Mouse (Mus musculus) left cerebral cortex, postnatal 25 days (tissue): ENCODE measurements at regions not wholly inside any gene's neighbourhood (a gene's known extent, or its start where the extent isn't known, plus 50 kb on each side); places are given as distances from the start of the nearest gene placed in this dataset.
A peak's percentile ranks its signal among the peaks of the same experiment; 100 is the strongest.
"Not testable (repeated sequence)": the region's sequence is repeated elsewhere in the genome, so short reads cannot be mapped to it uniquely, and the experiment has no call there.

ENCODE experiments used
- DNase-seq, 2 experiments: peaks; one replicate each; pipeline ENCODE4 v3.0.0; 2022; ENCODE audit warnings: low spot score in 2 of 2, mixed read lengths in 1 of 2
- intact Hi-C: fragments of 180-260 bp; cut with DNase I; formaldehyde crosslinking; loops from one replicate; pipeline ENCODE4 v1.15.1; 2025

GRCm38 (mm10) chr9:92826708-92827353 is 284.8 kb downstream of the Plod2 start:
- intact Hi-C loops, result no loop called here
- no peak for DNase-seq

DNA sequence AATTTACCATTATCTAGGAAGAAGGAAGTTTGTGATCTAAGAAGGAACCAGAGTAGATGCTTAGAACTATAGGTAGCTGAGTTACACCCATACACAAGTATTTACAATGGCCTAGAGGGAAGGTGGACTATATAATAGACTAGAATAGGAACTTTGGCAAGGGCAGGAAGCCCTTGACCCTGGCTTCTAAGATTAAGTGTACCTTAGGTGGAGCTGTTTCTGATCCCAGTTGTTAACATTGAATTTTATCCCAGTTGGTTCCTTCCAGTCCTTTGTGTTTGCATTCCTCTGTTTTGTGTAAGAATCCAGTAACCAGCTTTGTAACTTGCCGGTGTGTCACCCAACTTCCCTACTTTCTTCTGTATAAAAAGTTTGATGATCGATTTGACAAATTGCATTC is 294.1 kb downstream of the Plod2 start:
- intact Hi-C loops, result not testable (repeated sequence)

DNA sequence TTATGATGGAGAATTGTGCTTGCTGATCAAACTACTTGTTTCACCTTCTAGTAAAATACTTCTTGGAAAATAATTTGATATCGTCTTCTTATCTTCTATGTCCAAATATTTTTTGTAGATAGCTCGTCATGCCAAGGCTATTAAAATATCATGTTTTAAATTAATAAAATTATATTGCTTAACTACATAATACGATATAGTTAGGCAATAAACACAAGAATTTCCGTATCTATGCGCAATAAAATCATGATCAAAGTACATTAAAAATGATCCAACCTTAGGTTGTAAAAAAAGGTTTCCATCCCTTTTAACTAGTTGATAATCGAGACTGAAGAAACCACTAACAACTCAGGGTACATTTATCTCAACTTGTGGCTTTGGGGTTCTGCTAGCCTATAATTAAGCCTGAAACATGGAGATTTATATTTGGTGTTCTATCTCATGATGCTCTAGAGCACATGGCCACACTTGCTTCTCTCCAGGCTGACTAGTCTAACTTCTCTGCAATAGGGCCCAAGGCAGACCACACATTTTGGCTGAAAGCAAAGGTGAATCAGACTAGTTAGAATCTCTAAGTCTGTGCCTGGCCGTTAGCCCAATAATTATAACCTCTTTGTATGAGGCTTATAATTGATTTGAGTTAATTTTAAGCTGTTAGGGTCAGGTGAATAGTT is 314.5 kb downstream of the Plod2 start:
- intact Hi-C loops, result no loop called here
- DNase-seq, result no peak

More for the DNA sequence above, 294.1 kb downstream of the Plod2 start:
- not testable (repeated sequence) for DNase-seq

GRCm38 (mm10) chr9:92865822-92866221 is 323.8 kb downstream of the Plod2 start:
- no peak for DNase-seq
- intact Hi-C loops, result no loop called here

GRCm38 (mm10) chr9:92878589-92878988 is 336.6 kb downstream of the Plod2 start:
- intact Hi-C loops, result loop anchor here (2.0 to 10.0 kb wide), 3 partner anchors 241 to 664 kb away; no protein-coding TSS in a partner anchor
- DNase-seq, result peak; percentile 56 to 68

DNA sequence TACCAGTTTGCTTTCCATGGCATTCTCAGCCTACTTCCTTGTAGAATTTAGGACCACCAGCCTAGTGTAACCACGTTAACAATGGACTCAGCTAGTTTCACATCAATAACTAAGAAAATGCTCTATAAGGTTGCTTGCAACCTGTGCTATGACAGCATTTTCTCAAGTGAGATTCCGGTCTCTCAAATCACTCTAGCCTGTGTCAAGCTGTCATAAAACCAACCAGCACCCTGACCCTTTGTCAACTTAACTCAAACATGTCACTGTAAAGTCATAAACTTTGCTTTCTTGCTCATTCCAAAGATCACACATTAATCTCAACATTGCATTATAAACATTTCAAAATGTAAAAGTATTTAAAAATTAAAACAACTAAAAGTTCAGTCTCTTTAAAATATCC is 337.8 kb downstream of the Plod2 start:
- no peak for DNase-seq
- intact Hi-C loops, result loop anchor here (2.0 to 10.0 kb wide), 3 partner anchors 243 to 665 kb away; no protein-coding TSS in a partner anchor

DNA sequence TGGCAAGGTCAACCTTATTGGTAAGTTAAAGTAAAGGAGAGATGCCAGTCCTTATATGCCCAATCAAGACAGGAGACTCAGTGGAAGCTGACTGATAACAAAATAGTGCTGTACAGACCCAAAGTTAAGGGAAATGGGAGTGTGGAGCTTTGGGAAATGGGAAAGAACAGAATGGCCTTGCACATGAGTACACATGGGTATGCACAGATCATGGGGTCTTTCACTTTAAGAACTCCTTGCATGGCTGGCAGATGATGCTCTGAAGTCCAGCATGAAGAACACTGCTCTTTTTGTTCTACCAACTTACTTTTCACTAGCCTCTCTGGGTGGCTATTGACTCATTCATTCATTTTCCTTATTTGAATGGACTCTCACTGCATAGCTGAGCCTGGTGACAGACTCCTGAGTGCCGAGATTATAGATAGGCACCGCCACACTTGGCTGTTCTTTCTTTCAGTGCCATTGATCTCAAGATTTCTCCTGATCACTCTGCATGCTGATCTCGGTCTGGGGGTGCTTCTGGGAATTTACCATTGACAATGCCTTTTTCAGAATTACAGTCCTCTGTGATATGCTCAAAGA is 340.3 kb downstream of the Plod2 start:
- no peak for DNase-seq
- intact Hi-C loops, result no loop called here

GRCm38 (mm10) chr9:92890063-92890462 is 348.0 kb downstream of the Plod2 start:
- intact Hi-C loops, result loop anchor here (10.0 kb wide), 1 partner anchor 1725 kb away; no protein-coding TSS in a partner anchor
- no peak for DNase-seq

DNA sequence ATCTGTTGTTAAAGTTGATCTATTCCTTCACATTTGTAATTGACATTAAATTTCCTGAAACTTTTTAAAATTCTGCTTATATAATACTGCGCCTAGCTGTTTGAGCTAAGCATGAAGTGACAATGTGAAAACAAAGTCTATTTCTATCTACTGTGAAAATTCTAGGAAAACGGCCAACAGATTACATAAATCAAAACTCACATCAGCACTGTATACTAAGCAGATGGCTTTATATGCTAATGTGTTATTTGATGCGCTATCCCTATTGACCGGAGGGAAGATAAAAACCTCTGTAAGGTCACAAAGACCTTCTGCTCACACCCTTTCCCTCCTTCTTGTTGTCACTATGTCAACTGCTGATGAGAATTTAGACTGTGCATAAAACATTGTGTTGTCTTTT is 357.7 kb downstream of the Plod2 start:
- DNase-seq, result peak in 1 of 2 experiments; percentile 57
- intact Hi-C loops, result loop anchor here (10.0 kb wide), 1 partner anchor 1715 kb away; no protein-coding TSS in a partner anchor

DNA sequence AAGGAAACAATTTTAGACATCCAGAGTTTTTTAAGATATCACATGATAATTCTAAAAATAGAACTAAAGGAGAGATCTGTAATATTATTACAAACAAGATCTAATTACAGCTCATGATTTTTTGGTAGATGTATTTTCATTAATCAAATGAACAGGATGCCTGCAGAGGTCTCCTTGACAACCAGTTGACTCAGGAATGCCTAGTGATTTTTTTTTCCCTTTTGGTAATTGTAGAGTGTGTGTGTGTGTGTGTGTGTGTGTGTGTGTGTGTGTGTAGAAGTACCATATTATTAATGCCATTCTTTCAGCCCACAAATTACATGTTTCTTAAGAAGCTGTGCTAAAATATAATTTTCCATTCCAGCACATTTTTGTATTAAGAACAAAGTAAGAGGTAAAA is 365.1 kb downstream of the Plod2 start:
- intact Hi-C loops, result no loop called here
- no peak for DNase-seq

DNA sequence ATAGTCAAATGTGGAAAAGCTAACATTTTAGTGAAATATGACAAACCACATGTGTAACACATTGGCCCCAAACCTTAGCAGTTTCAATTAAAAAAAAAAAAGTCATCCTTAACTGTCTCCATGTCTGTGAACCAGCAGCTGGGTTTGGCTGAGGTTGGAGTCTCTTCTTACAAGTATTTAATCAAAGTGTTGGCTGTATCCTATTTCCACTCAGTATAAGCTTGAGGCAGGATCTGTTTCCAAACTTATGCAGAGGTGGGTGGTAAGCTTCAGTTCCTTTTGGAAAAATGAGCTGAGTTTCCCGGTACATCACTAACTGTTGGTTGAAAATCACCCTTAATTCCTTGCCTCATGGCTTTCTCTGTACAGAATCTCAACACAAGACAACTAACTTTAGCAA is 377.4 kb downstream of the Plod2 start:
- intact Hi-C loops, result no loop called here
- peak in 1 of 2 experiments; percentile 64 for DNase-seq

DNA sequence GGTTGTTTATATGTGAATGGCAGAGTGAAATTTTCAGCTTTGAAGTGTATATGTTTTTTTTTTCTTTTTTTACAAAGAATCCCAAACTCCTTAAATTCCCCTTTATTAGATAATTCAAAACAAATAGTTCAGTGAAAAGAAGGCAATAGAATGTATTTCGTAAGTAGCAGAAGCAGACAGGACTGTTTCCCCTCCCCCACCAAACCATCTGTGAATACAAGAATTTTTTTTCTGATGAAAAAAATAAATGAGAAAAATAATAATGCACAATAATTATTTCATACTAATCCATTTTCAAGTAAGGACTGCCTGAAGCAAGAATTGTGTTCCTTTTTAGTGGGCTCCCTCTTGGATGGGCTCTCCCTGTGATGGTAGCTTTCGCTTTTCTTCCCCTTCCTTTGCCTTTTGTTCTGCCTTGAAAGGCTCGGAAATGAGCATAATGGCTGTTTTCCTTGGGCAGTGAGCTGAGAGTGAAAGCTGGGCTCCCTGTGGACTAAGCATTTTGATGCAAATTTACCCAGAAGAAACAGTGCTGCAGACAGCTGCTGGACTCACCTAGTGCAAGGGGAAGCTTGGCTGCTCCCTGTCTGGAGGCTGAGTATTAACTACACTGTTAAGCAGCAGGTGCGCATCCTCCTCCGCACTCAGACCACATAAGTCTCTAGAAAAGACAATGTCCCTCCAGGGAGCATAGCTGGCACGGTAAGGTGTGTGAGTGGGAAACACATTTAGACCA is 388.4 kb downstream of the Plod2 start:
- intact Hi-C loops, result no loop called here
- peak; percentile 13 to 32 for DNase-seq

GRCm38 (mm10) chr9:92937802-92938201 is 395.8 kb downstream of the Plod2 start:
- intact Hi-C loops, result no loop called here
- peak in 1 of 2 experiments; percentile 73 for DNase-seq

DNA sequence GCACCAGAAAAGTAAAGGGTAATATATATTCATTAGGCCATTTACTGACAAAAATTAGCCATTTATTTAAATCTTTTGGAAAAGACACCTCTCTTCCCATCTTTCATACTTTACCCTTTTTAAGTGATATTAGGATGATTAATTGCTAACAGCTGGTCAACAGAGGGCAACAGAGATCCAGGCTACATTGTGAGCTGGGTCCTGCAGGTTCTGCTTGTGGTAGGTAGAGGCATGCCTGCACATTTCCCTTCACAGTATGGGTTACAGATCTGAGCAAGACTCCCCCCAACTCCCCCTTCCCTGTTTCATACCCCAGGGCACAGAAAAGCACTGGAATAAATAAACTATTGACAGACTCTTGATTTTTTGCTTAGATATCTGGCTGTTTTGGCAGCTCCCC is 408.1 kb downstream of the Plod2 start:
- no peak for DNase-seq
- intact Hi-C loops, result no loop called here

GRCm38 (mm10) chr9:92963275-92963674 is 421.3 kb downstream of the Plod2 start:
- no peak for DNase-seq
- intact Hi-C loops, result no loop called here

DNA sequence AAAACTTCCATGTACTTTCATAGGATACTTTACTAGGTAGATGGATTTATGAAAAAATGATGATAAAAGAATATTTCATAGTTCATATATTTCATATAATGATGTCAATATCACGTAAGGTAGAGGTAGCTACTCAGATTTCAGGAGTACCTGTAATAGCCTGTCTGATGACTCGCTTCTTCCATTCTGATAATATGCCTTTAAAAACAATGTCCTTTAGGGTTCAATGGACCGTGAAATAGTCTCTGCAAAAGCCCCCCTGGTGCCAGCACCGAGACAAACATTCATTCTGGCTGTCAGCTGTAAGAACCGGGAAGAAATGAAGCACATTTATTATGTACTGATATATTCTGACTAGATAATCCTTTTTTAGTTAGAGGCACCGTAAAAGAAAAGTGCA is 449.7 kb downstream of the Plod2 start:
- DNase-seq, result no peak
- intact Hi-C loops, result no loop called here

DNA sequence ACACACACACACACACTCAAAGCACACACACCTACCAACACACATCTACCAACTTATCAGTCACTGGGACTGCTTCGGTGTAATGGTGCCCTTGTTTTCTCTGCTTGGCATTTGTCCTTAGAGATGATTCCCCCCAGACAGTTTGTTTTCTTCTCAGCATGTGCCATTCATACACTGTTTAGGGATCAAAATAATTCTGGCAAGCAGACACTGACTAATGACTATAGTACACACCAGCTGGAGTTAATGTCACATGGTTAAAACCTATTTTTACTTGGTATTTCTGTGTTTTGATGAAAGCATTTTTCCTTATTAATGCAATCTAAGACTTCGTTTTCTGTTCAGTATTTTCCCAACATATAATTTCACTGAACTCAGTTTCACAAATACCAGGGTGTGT is 454.1 kb downstream of the Plod2 start:
- DNase-seq, result no peak
- intact Hi-C loops, result no loop called here

GRCm38 (mm10) chr9:93005182-93005953 is 463.3 kb downstream of the Plod2 start:
- intact Hi-C loops, result no loop called here
- DNase-seq, result no peak

DNA sequence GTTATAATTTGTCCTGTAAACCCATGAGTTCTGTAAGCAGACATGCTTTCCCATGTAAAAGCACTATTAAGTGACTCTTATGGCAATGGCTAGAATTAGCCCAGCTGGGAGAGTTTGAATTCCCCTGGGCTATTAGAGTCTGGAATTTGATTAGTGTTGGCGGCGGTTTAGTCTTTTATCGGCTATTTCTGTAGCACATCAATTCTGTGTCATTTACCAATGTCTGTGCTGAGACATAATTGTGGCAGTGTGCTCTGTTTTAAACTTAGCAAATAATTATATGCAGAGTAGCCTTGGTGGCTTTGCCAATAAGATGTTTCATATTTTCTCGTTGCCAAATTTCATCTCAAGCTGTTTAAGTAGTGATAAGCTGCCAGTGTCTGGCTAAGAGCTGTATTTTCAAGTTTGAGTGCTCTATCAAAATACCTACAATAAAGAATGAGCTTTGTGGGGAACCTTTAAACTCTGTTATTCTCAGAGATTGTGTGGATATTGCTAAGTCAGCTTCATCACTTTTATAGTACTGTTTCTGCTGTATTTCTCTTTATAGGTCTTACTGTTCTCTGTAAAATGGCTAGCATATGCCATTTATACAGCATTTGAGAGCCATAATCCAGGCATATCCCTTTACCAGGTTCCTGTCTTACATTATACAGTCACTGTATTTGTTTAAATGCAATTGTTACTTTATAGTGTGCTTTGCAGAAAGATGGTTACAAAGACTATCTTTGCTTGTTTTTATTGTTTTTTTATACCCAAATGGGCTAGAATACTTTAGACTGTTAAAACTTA is 466.7 kb downstream of the Plod2 start:
- intact Hi-C loops, result no loop called here
- DNase-seq, result peak in 1 of 2 experiments; percentile 26
